Mouse (Mus musculus) midbrain, embryonic 12.5 days (tissue): Measurements from ENCODE around the gene Ppp1r14a. TPM values are rescaled to one million over a fixed set of nuclear protein-coding genes. Genes with fewer than 3 reads are reported as not detected.

Experiments used
- ATAC-seq: fragments of 200-750 bp; cut with Nextera tagmentation; 2 replicates; pipeline ENCODE4 v1.8.0; 2017; ENCODE audit warnings: low read depth, moderate TSS enrichment, moderate library complexity; ENCODE audit not compliant: low FRiP score
- H3K27ac ChIP-seq: fragments of 300-500 bp; sonication (generic); replicated peaks from 2 replicates; pipeline ENCODE4 v1.5.1; 2016; ENCODE audit warnings: mild to moderate bottlenecking
- H3K27me3 ChIP-seq: fragments of 300-500 bp; sonication (generic); 2 replicates; pipeline ENCODE4 v1.6.1; 2016; ENCODE audit warnings: mild to moderate bottlenecking
- H3K36me3 ChIP-seq: fragments of 300-500 bp; sonication (generic); 2 replicates; pipeline ENCODE4 v1.6.1; 2016
- H3K4me1 ChIP-seq: fragments of 300-500 bp; sonication (generic); 2 replicates; pipeline ENCODE4 v1.6.1; 2016
- H3K4me2 ChIP-seq: fragments of 300-500 bp; sonication (generic); replicated peaks from 2 replicates; pipeline ENCODE4 v1.6.1; 2016; ENCODE audit warnings: mild to moderate bottlenecking, moderate library complexity
- H3K4me3 ChIP-seq: fragments of 300-500 bp; sonication (generic); 2 replicates; pipeline ENCODE4 v1.5.1; 2016; ENCODE audit warnings: mild to moderate bottlenecking
- H3K9ac ChIP-seq: fragments of 300-500 bp; sonication (generic); replicated peaks from 2 replicates; pipeline ENCODE4 v1.6.1; 2016; ENCODE audit warnings: mild to moderate bottlenecking, moderate library complexity
- H3K9me3 ChIP-seq: fragments of 300-500 bp; sonication (generic); 2 replicates; pipeline ENCODE4 v1.6.1; 2016; ENCODE audit warnings: mild to moderate bottlenecking
- WGBS: fragments of 180-500 bp; shearing (Covaris S2); methylation state at CpG from one replicate; pipeline ENCODE4 v1.1.7; 2016; 5-methylcytosine and 5-hydroxymethylcytosine counted together
- polyA plus RNA-seq: library from polyadenylated mRNA; unstranded; fragments of >200 nt; fragmentation: Nextera tagmentation; extraction: Ambion mirVana; gene quantifications from 2 replicates; pipeline ENCODE4 v1.2.1, GENCODE M21; 2016

Ppp1r14a gene
- polyA plus RNA-seq, 1 experiment from 2014 or later, result 19.2 TPM

- ATAC-seq, result peak; percentile 58; the same call in 1 of the 2 replicates
- Histone ChIP-seq H3K4me3 (peak within 1 kb of the TSS; percentile 55), H3K27ac (no peak within 1 kb of the TSS), H3K36me3 (no peaks in the 10 kb centered on the region), H3K9ac (peak within 1 kb of the TSS; percentile 60), H3K4me1 (peaks cover 18% of the 10 kb centered on the region), H3K27me3 (peaks cover 58% of the 10 kb centered on the region), H3K9me3 (no peaks in the 10 kb centered on the region), H3K4me2 (peak within 1 kb of the TSS; percentile 89)
- 1% methylated on average over 79 of the region's 80 CpGs for WGBS
These were observed 7.7 kb upstream of the Ppp1r14a start, which contains the start of gene Spint2 for GRCm38 (mm10) chr7:29281201-29282073. Gene Spint2 (minus strand): TSS chr7:29281912.

DNA sequence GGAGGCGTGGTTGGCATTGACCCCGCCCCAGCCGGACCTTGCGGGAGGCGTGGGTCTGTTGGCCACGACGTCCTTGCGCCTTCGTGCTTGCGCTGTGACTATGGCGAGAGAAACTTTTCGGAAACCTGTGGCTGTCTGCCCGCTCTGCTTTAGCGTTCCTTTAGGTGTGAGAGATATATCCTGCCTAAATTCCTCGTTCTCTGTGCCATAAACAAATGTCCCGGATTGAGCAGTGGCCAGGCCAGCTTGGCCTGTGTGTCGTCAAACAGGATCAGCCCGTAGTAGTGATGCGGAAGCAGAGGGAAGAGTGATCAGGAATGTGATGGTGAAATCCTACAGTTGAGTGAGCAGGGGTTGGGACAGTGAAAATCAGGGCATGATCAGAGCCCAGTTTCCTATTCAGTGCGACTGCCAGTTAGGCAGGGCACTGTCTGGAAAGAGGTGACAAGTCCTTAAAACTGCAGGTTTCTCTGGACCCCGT is 7.0 kb upstream of the Ppp1r14a start:
- ATAC-seq, result no peak
- Histone ChIP-seq H3K9me3 (no peaks in the 10 kb centered on the region), H3K4me3 (peak overlapping the region; percentile 55), H3K4me1 (peaks cover 18% of the 10 kb centered on the region), H3K4me2 (peak overlapping the region; percentile 89), H3K27me3 (peaks cover 60% of the 10 kb centered on the region), H3K9ac (peak overlapping the region; percentile 60), H3K27ac (no peak overlapping the region), H3K36me3 (no peaks in the 10 kb centered on the region)
- 13% methylated on average over 21 of the region's 21 CpGs for WGBS

DNA sequence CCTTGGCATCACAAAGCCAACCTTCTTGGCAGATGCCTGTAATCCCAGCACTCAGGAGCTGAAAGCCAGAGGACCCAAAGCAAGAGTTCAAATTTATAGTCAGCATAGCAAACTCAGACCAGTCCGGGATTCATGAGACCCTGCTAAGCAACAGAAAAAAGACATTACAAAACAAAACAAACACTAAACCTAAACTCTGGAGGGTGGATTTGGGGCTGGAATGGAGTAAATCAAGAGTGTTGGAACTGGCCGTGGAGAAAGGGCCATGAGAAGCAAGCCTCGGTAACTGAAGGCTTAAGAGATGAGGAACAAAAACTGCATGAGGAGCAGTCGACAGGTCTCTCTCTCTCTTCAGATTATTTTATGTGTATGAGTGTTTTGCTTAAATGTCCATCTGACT is 5.2 kb upstream of the Ppp1r14a start:
- no peak for ATAC-seq
- H3K27me3 ChIP-seq, result peaks cover 70% of the 10 kb centered on the region
- 88% methylated on average over 4 of the region's 4 CpGs for WGBS
- no peak overlapping the region for H3K4me3 ChIP-seq
- no peaks in the 10 kb centered on the region for H3K9me3 ChIP-seq
- H3K27ac ChIP-seq, result no peak overlapping the region
- peaks cover 18% of the 10 kb centered on the region for H3K4me1 ChIP-seq
- H3K9ac ChIP-seq, result no peak overlapping the region
- H3K36me3 ChIP-seq, result no peaks in the 10 kb centered on the region
- no peak overlapping the region for H3K4me2 ChIP-seq

DNA sequence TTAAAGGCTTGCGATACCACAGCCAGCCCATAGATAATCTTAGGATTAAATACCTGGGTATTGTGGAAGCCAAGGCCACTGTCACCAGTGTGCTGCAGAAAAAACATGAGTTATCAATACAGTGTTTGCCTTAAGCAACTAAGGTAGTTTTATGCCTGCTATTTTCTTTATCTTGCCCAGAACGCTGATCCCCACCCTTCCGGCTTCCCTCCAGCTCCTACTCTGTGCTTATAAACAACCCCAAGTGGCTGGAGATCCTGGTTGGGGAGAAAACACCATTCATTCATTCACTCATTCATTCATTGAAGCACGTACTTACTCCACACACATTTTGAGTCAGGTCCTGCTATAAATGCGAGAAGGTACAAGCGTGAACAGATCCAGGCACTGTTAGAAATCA is 4.6 kb upstream of the Ppp1r14a start:
- Histone ChIP-seq H3K9me3 (no peaks in the 10 kb centered on the region), H3K27ac (no peak overlapping the region), H3K9ac (no peak overlapping the region), H3K36me3 (no peaks in the 10 kb centered on the region), H3K4me3 (no peak overlapping the region), H3K4me2 (no peak overlapping the region), H3K27me3 (peaks cover 77% of the 10 kb centered on the region), H3K4me1 (peaks cover 25% of the 10 kb centered on the region)
- ATAC-seq, result no peak
- 96% methylated on average over 6 of the region's 6 CpGs for WGBS

DNA sequence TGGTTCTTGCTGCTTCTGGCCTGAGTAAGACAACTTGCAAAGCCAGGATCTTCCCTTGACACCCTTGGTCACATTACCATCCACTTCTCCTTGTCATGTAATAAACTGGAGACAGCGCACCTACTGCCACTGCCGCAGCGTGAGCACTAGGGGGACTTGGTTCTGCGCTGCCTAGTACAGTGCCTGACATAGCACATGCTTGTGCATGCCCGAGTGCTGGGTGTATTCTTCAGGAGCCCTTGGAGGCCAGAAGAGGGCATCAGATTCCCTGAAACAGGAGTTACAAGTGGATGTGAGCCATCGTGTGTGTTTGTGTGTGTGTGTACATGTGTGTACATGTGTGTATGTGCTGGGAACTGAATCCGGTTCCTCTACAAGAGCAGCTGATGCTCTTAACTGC is 1.6 kb upstream of the Ppp1r14a start:
- Histone ChIP-seq H3K27ac (no peak overlapping the region), H3K9me3 (no peaks in the 10 kb centered on the region), H3K4me2 (no peak overlapping the region), H3K27me3 (peaks cover 64% of the 10 kb centered on the region), H3K4me3 (no peak overlapping the region), H3K9ac (no peak overlapping the region), H3K4me1 (peaks cover 31% of the 10 kb centered on the region), H3K36me3 (no peaks in the 10 kb centered on the region)
- WGBS, result 89% methylated on average over 7 of the region's 7 CpGs
- no peak for ATAC-seq

GRCm38 (mm10) chr7:29288079-29288478 is 1.0 kb upstream of the Ppp1r14a start:
- ATAC-seq, result no peak
- H3K27me3 ChIP-seq, result peaks cover 59% of the 10 kb centered on the region

GRCm38 (mm10) chr7:29289856-29290255 is 748 bp downstream of the Ppp1r14a start:
- no peak for ATAC-seq
- Histone ChIP-seq H3K27me3 (peaks cover 43% of the 10 kb centered on the region), H3K36me3 (no peaks in the 10 kb centered on the region), H3K4me2 (peak overlapping the region; percentile 85), H3K27ac (0 out of 2 replicates have a peak overlapping the region, but pooled peaks have one; percentile 25), H3K9ac (peak overlapping the region; percentile 61; the same call in 1 of the 2 replicates), H3K4me3 (peak overlapping the region; percentile 53), H3K4me1 (peaks cover 49% of the 10 kb centered on the region), H3K9me3 (no peaks in the 10 kb centered on the region)
- WGBS, result 84% methylated on average over 6 of the region's 6 CpGs

More at GRCm38 (mm10) chr7:29288079-29288478, 1.0 kb upstream of the Ppp1r14a start:
- 87% methylated on average over 2 of the region's 2 CpGs for WGBS
- Histone ChIP-seq H3K9ac (no peak overlapping the region), H3K36me3 (no peaks in the 10 kb centered on the region), H3K4me2 (no peak overlapping the region), H3K4me3 (no peak overlapping the region), H3K9me3 (no peaks in the 10 kb centered on the region), H3K4me1 (peaks cover 37% of the 10 kb centered on the region), H3K27ac (no peak overlapping the region)

- WGBS, result 37% methylated on average over 11 of the region's 11 CpGs
- ATAC-seq, result no peak
- H3K9ac ChIP-seq, result peak overlapping the region; percentile 31; the same call in 1 of the 2 replicates
- H3K9me3 ChIP-seq, result no peaks in the 10 kb centered on the region
- no peak overlapping the region for H3K4me3 ChIP-seq
- peak overlapping the region; percentile 80 for H3K27ac ChIP-seq
- H3K4me2 ChIP-seq, result peak overlapping the region; percentile 85
- H3K36me3 ChIP-seq, result no peaks in the 10 kb centered on the region
- peaks cover 41% of the 10 kb centered on the region for H3K27me3 ChIP-seq
- peaks cover 49% of the 10 kb centered on the region for H3K4me1 ChIP-seq
These were observed 1.8 kb downstream of the Ppp1r14a start for GRCm38 (mm10) chr7:29290691-29291485.

- 17% methylated on average over 6 of the region's 7 CpGs for WGBS
- H3K4me1 ChIP-seq, result peaks cover 49% of the 10 kb centered on the region
- H3K27ac ChIP-seq, result peak overlapping the region; percentile 80
- no peak overlapping the region for H3K4me3 ChIP-seq
- no peaks in the 10 kb centered on the region for H3K36me3 ChIP-seq
- H3K4me2 ChIP-seq, result peak overlapping the region; percentile 27
- peak; percentile 65 for ATAC-seq
- peaks cover 36% of the 10 kb centered on the region for H3K27me3 ChIP-seq
- H3K9ac ChIP-seq, result peak overlapping the region; percentile 31; the same call in 1 of the 2 replicates
- no peaks in the 10 kb centered on the region for H3K9me3 ChIP-seq
These were observed 2.7 kb downstream of the Ppp1r14a start for GRCm38 (mm10) chr7:29291616-29292457.

DNA sequence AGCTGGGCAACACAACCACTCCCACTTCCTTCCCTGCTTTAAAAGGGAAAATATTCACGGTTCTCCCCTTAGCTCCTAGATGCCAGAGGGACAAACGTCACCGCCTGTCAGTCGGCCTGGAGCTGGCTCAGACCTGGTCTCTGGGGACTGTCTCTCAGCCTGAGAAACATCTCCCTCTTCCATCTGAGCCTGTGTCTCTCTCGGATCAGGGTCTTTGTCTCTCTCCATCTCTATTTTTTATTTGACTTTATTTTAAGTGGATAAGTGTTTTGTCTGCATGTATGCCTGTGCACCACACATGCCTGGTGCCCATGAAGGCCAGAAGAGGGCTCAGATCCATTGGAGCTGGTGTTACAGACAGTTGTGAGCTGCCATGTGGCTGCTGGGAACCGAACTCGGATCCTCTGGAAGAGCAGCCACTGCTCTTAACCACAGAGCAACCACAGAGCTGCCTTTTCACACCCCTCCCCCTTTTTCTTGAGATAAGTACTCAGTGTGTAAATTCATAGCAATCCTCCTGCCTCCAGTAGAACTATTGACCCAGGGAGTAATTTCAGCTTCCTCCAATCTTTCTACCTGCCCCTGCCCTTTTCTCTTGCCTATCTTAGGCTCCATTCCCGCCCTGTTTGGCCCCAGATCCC is 3.5 kb downstream of the Ppp1r14a start:
- Histone ChIP-seq H3K27me3 (peaks cover 29% of the 10 kb centered on the region), H3K4me1 (peaks cover 49% of the 10 kb centered on the region), H3K9ac (0 out of 2 replicates have a peak overlapping the region, but pooled peaks have one; percentile 28), H3K27ac (peak overlapping the region; percentile 80), H3K4me3 (no peak overlapping the region), H3K9me3 (no peaks in the 10 kb centered on the region), H3K4me2 (peak overlapping the region; percentile 27), H3K36me3 (no peaks in the 10 kb centered on the region)
- no peak; the same call in 1 of the 2 replicates for ATAC-seq
- WGBS, result 26% methylated on average over 8 of the region's 8 CpGs
